Mouse (Mus musculus): ENCODE measurements around the gene Creld1. TPM values are rescaled to one million over a fixed set of nuclear protein-coding genes. Genes with fewer than 3 reads are reported as not detected.
A peak's percentile ranks its signal among the peaks of the same experiment; 100 is the strongest.

Creld1 gene
- polyA plus RNA-seq (2016; fragmentation: Nextera tagmentation; extraction: Ambion mirVana) = 14.1 and 14.9 TPM in 2 replicates

- H3K27me3 ChIP-seq = peaks cover 49% of the 10 kb centered on the region
- 0% methylated on average over 25 of the region's 26 CpGs for WGBS
- peak within 1 kb of the TSS; percentile 75 for H3K4me2 ChIP-seq
These were observed at the start of gene Creld1 for GRCm38 (mm10) chr6:113483100-113483615. Gene Creld1 (plus strand): TSS chr6:113483297.

GRCm38 (mm10) chr6:113433661-113434060 lies 49.4 kb upstream of the Creld1 start:
- H3K9me3 ChIP-seq = no peaks in the 10 kb centered on the region
- H3K27ac ChIP-seq = no peak overlapping the region
- no peak for ATAC-seq (ENCODE audit: insufficient number of reproducible peaks, insufficient read depth, low FRiP score, low TSS enrichment, low read depth)
- 84% methylated on average over 3 of the region's 3 CpGs for WGBS
- H3K4me2 ChIP-seq = no peak overlapping the region
- H3K4me3 ChIP-seq (replicated peaks) = no peak overlapping the region
- no peaks in the 10 kb centered on the region for H3K36me3 ChIP-seq
- H3K27me3 ChIP-seq = 0 out of 2 replicates have a peak, but pooled peaks cover 3% of the 10 kb centered on the region
- no peak overlapping the region for H3K9ac ChIP-seq (replicated peaks)
- no peaks in the 10 kb centered on the region for H3K4me1 ChIP-seq (replicated peaks)

More at GRCm38 (mm10) chr6:113483100-113483615, at the start of gene Creld1:
- ATAC-seq (ENCODE audit: insufficient number of reproducible peaks, insufficient read depth, low FRiP score, low TSS enrichment, low read depth) = peak; percentile 93
- no peaks in the 10 kb centered on the region for H3K36me3 ChIP-seq
- peaks cover 26% of the 10 kb centered on the region for H3K4me1 ChIP-seq (replicated peaks)
- no peaks in the 10 kb centered on the region for H3K9me3 ChIP-seq
- peak within 1 kb of the TSS; percentile 47 for H3K4me3 ChIP-seq (replicated peaks)
- peak within 1 kb of the TSS; percentile 40 for H3K9ac ChIP-seq (replicated peaks)
- no peak within 1 kb of the TSS; the same call in 1 of the 2 replicates for H3K27ac ChIP-seq

- 0 out of 2 replicates have a peak, but pooled peaks cover 3% of the 10 kb centered on the region for H3K27me3 ChIP-seq
- WGBS = 80% methylated on average over 7 of the region's 7 CpGs
- no peak for ATAC-seq (ENCODE audit: insufficient number of reproducible peaks, insufficient read depth, low FRiP score, low TSS enrichment, low read depth)
- no peaks in the 10 kb centered on the region for H3K9me3 ChIP-seq
- no peak overlapping the region for H3K4me3 ChIP-seq (replicated peaks)
- H3K4me1 ChIP-seq (replicated peaks) = no peaks in the 10 kb centered on the region
- no peak overlapping the region for H3K4me2 ChIP-seq
- H3K9ac ChIP-seq (replicated peaks) = no peak overlapping the region
- no peak overlapping the region for H3K27ac ChIP-seq
- H3K36me3 ChIP-seq = no peaks in the 10 kb centered on the region
These were observed 48.4 kb upstream of the Creld1 start for GRCm38 (mm10) chr6:113434691-113435090.

- no peak within 1 kb of the TSS for H3K9ac ChIP-seq (replicated peaks)
- 0 out of 2 replicates have a peak, but pooled peaks cover 3% of the 10 kb centered on the region for H3K27me3 ChIP-seq
- WGBS = 74% methylated on average over 9 of the region's 9 CpGs
- no peak within 1 kb of the TSS for H3K4me3 ChIP-seq (replicated peaks)
- H3K9me3 ChIP-seq = no peaks in the 10 kb centered on the region
- no peaks in the 10 kb centered on the region for H3K36me3 ChIP-seq
- H3K27ac ChIP-seq = no peak within 1 kb of the TSS
- ATAC-seq (ENCODE audit: insufficient number of reproducible peaks, insufficient read depth, low FRiP score, low TSS enrichment, low read depth) = no peak
- H3K4me1 ChIP-seq (replicated peaks) = no peaks in the 10 kb centered on the region
- no peak within 1 kb of the TSS for H3K4me2 ChIP-seq
These were observed 47.4 kb upstream of the Creld1 start, which contains the start of gene Cidec for GRCm38 (mm10) chr6:113435664-113436205. Gene Cidec (minus strand): TSS chr6:113435760.

- H3K27me3 ChIP-seq = 0 out of 2 replicates have a peak, but pooled peaks cover 3% of the 10 kb centered on the region
- no peaks in the 10 kb centered on the region for H3K9me3 ChIP-seq
- no peak for ATAC-seq (ENCODE audit: insufficient number of reproducible peaks, insufficient read depth, low FRiP score, low TSS enrichment, low read depth)
- H3K36me3 ChIP-seq = no peaks in the 10 kb centered on the region
- H3K4me3 ChIP-seq (replicated peaks) = no peak overlapping the region
- H3K4me1 ChIP-seq (replicated peaks) = 0 out of 2 replicates have a peak, but pooled peaks cover 3% of the 10 kb centered on the region
- no peak overlapping the region for H3K4me2 ChIP-seq
- H3K27ac ChIP-seq = no peak overlapping the region
- H3K9ac ChIP-seq (replicated peaks) = no peak overlapping the region
- 75% methylated on average over 12 of the region's 12 CpGs for WGBS
These were observed 46.0 kb upstream of the Creld1 start for GRCm38 (mm10) chr6:113437135-113437534.

- no peak overlapping the region for H3K4me2 ChIP-seq
- no peak for ATAC-seq (ENCODE audit: insufficient number of reproducible peaks, insufficient read depth, low FRiP score, low TSS enrichment, low read depth)
- 59% methylated on average over 12 of the region's 12 CpGs for WGBS
- H3K9ac ChIP-seq (replicated peaks) = no peak overlapping the region
- no peaks in the 10 kb centered on the region for H3K9me3 ChIP-seq
- no peak overlapping the region for H3K4me3 ChIP-seq (replicated peaks)
- H3K4me1 ChIP-seq (replicated peaks) = peaks cover 12% of the 10 kb centered on the region
- H3K27me3 ChIP-seq = 0 out of 2 replicates have a peak, but pooled peaks cover 3% of the 10 kb centered on the region
- no peak overlapping the region for H3K27ac ChIP-seq
- no peaks in the 10 kb centered on the region for H3K36me3 ChIP-seq
These were observed 44.2 kb upstream of the Creld1 start for GRCm38 (mm10) chr6:113438721-113439430.

- H3K4me1 ChIP-seq (replicated peaks) = peaks cover 12% of the 10 kb centered on the region
- no peaks in the 10 kb centered on the region for H3K27me3 ChIP-seq
- peaks cover 8% of the 10 kb centered on the region; the same call in 1 of the 2 replicates for H3K36me3 ChIP-seq
- no peak for ATAC-seq (ENCODE audit: insufficient number of reproducible peaks, insufficient read depth, low FRiP score, low TSS enrichment, low read depth)
- H3K27ac ChIP-seq = no peak overlapping the region
- no peak overlapping the region for H3K4me2 ChIP-seq
- no peaks in the 10 kb centered on the region for H3K9me3 ChIP-seq
- no peak overlapping the region for H3K9ac ChIP-seq (replicated peaks)
- 80% methylated on average over 3 of the region's 3 CpGs for WGBS
- no peak overlapping the region for H3K4me3 ChIP-seq (replicated peaks)
These were observed 42.4 kb upstream of the Creld1 start for GRCm38 (mm10) chr6:113440686-113441085.

- peaks cover 11% of the 10 kb centered on the region for H3K36me3 ChIP-seq
- no peak overlapping the region for H3K27ac ChIP-seq
- H3K4me1 ChIP-seq (replicated peaks) = peaks cover 12% of the 10 kb centered on the region
- no peaks in the 10 kb centered on the region for H3K27me3 ChIP-seq
- no peak overlapping the region for H3K4me2 ChIP-seq
- no peak for ATAC-seq (ENCODE audit: insufficient number of reproducible peaks, insufficient read depth, low FRiP score, low TSS enrichment, low read depth)
- H3K9me3 ChIP-seq = no peaks in the 10 kb centered on the region
- no peak overlapping the region for H3K9ac ChIP-seq (replicated peaks)
- WGBS = 54% methylated on average over 7 of the region's 7 CpGs
- H3K4me3 ChIP-seq (replicated peaks) = no peak overlapping the region
These were observed 41.9 kb upstream of the Creld1 start for GRCm38 (mm10) chr6:113441147-113441680.

- peak overlapping the region; percentile 96 for H3K4me3 ChIP-seq (replicated peaks)
- H3K27me3 ChIP-seq = no peaks in the 10 kb centered on the region
- 42% methylated on average over 9 of the region's 9 CpGs for WGBS
- H3K9me3 ChIP-seq = no peaks in the 10 kb centered on the region
- peak overlapping the region; percentile 82 for H3K4me2 ChIP-seq
- ATAC-seq (ENCODE audit: insufficient number of reproducible peaks, insufficient read depth, low FRiP score, low TSS enrichment, low read depth) = no peak
- H3K9ac ChIP-seq (replicated peaks) = peak overlapping the region; percentile 94
- 0 out of 2 replicates have a peak overlapping the region, but pooled peaks have one; percentile 54 for H3K27ac ChIP-seq
- peaks cover 12% of the 10 kb centered on the region for H3K4me1 ChIP-seq (replicated peaks)
- H3K36me3 ChIP-seq = peaks cover 19% of the 10 kb centered on the region
These were observed 41.0 kb upstream of the Creld1 start for GRCm38 (mm10) chr6:113442087-113442441.

- no peaks in the 10 kb centered on the region for H3K9me3 ChIP-seq
- under 1% methylated on average over 45 of the region's 45 CpGs for WGBS
- H3K4me2 ChIP-seq = peak within 1 kb of the TSS; percentile 82
- no peaks in the 10 kb centered on the region for H3K27me3 ChIP-seq
- peaks cover 12% of the 10 kb centered on the region for H3K4me1 ChIP-seq (replicated peaks)
- peak within 1 kb of the TSS; percentile 96 for H3K4me3 ChIP-seq (replicated peaks)
- ATAC-seq (ENCODE audit: insufficient number of reproducible peaks, insufficient read depth, low FRiP score, low TSS enrichment, low read depth) = peak; percentile 82
- H3K27ac ChIP-seq = peak within 1 kb of the TSS; percentile 69; the same call in 1 of the 2 replicates
- peaks cover 24% of the 10 kb centered on the region for H3K36me3 ChIP-seq
- H3K9ac ChIP-seq (replicated peaks) = peak within 1 kb of the TSS; percentile 94
These were observed 40.5 kb upstream of the Creld1 start, which contains the start of gene Jagn1 for GRCm38 (mm10) chr6:113442442-113443090. Gene Jagn1 (plus strand): TSS chr6:113442569.
